Mouse (Mus musculus): Measurements from ENCODE around the gene Lamc3.

- no peak for TF ChIP-seq CTCF (IDR thresholded peaks at IDR 0.05; ENCODE audit: low read depth)
- TF ChIP-seq EP300 (IDR thresholded peaks at IDR 0.05; ENCODE audit: low read depth), result no peak
Measured at GRCm38 (mm10) chr2:31906407-31906806, 19.3 kb downstream of the Lamc3 start.

Data from liver, postnatal 0 days (tissue).